Mouse (Mus musculus) forebrain, embryonic 13.5 days (tissue): ENCODE measurements around the gene Gm8159. TPM values are rescaled to one million over a fixed set of nuclear protein-coding genes. Genes with fewer than 3 reads are reported as not detected.
"Not testable (repeated sequence)": the region's sequence is repeated elsewhere in the genome, so short reads cannot be mapped to it uniquely, and the experiment has no call there.

Experiments
- ATAC-seq: fragments of 200-750 bp; cut with Nextera tagmentation; 2 replicates; pipeline ENCODE4 v1.8.0; 2017
- H3K27ac ChIP-seq: fragments of 300-500 bp; sonication (generic); 2 replicates; pipeline ENCODE4 v1.5.1; 2015; ENCODE audit warnings: inconsistent platforms, mild to moderate bottlenecking, moderate library complexity
- H3K27me3 ChIP-seq: fragments of 300-500 bp; sonication (generic); 2 replicates; pipeline ENCODE4 v1.6.1; 2015; ENCODE audit warnings: mild to moderate bottlenecking, inconsistent platforms
- H3K36me3 ChIP-seq: fragments of 300-500 bp; sonication (generic); 2 replicates; pipeline ENCODE4 v1.6.1; 2015; ENCODE audit warnings: mild to moderate bottlenecking, inconsistent platforms; ENCODE audit not compliant: poor library complexity, severe bottlenecking
- H3K4me1 ChIP-seq: fragments of 300-500 bp; sonication (generic); 2 replicates; pipeline ENCODE4 v1.6.1; 2015; ENCODE audit warnings: inconsistent platforms
- H3K4me2 ChIP-seq: fragments of 300-500 bp; sonication (generic); 2 replicates; pipeline ENCODE4 v1.6.1; 2015; ENCODE audit warnings: inconsistent platforms, mild to moderate bottlenecking, moderate library complexity
- H3K4me3 ChIP-seq: fragments of 300-500 bp; sonication (generic); 2 replicates; pipeline ENCODE4 v1.5.1; 2015; ENCODE audit warnings: mild to moderate bottlenecking, inconsistent platforms
- H3K9ac ChIP-seq: fragments of 300-500 bp; sonication (generic); 2 replicates; pipeline ENCODE4 v1.6.1; 2015; ENCODE audit warnings: mild to moderate bottlenecking, inconsistent platforms
- H3K9me3 ChIP-seq: fragments of 300-500 bp; sonication (generic); replicated peaks from 2 replicates; pipeline ENCODE4 v1.6.1; 2016; ENCODE audit warnings: inconsistent platforms
- WGBS: fragments of 180-500 bp; shearing (Covaris S2); methylation state at CpG from one replicate; pipeline ENCODE4 v1.1.7; 2015; 5-methylcytosine and 5-hydroxymethylcytosine counted together
- polyA plus RNA-seq: library from polyadenylated mRNA; unstranded; fragments of >200 nt; fragmentation: Nextera tagmentation; extraction: Ambion mirVana; gene quantifications from 2 replicates; pipeline ENCODE4 v1.2.1, GENCODE M21; 2015

The Gm8159 gene
- polyA plus RNA-seq, result not detected in 2 replicates

- WGBS, result no CpG with 5 or more reads among the region's 2 CpGs
Observed at GRCm38 (mm10) chr14:4632052-4632451, at the start of gene Gm8159. Gene Gm8159 (plus strand): TSS chr14:4632352.

GRCm38 (mm10) chr14:4649309-4649708, 17.2 kb downstream of the Gm8159 start:
- not testable (repeated sequence) for ATAC-seq, H3K27ac ChIP-seq, H3K36me3 ChIP-seq, H3K9me3 ChIP-seq, H3K4me1 ChIP-seq, H3K9ac ChIP-seq, H3K27me3 ChIP-seq
- 3% methylated on average over 17 of the region's 18 CpGs for WGBS
- peak overlapping the region; percentile 36 for H3K4me3 ChIP-seq
- H3K4me2 ChIP-seq, result peak overlapping the region; percentile 68

More at GRCm38 (mm10) chr14:4632052-4632451, at the start of gene Gm8159:
- not testable (repeated sequence) for H3K27ac ChIP-seq, H3K36me3 ChIP-seq, H3K27me3 ChIP-seq, ATAC-seq, H3K9me3 ChIP-seq, H3K4me2 ChIP-seq, H3K9ac ChIP-seq, H3K4me3 ChIP-seq, H3K4me1 ChIP-seq

GRCm38 (mm10) chr14:4650324-4650723, 18.2 kb downstream of the Gm8159 start:
- H3K27ac ChIP-seq, H3K9ac ChIP-seq, H3K27me3 ChIP-seq, H3K4me1 ChIP-seq, H3K4me3 ChIP-seq, H3K36me3 ChIP-seq, ATAC-seq, H3K9me3 ChIP-seq, H3K4me2 ChIP-seq: not testable (repeated sequence)
- 7% methylated on average over 5 of the region's 9 CpGs for WGBS

- no CpG with 5 or more reads among the region's 2 CpGs for WGBS
- not testable (repeated sequence) for H3K4me1 ChIP-seq, ATAC-seq, H3K27me3 ChIP-seq, H3K4me3 ChIP-seq, H3K4me2 ChIP-seq, H3K27ac ChIP-seq, H3K9ac ChIP-seq, H3K36me3 ChIP-seq, H3K9me3 ChIP-seq
Observed at GRCm38 (mm10) chr14:4663892-4664291, 31.7 kb downstream of the Gm8159 start, which contains the start of gene Gm3239. Gene Gm3239 (plus strand): TSS chr14:4664192.

Other genes starting within 250 kb of the Gm8159 start
- gene Gm3159, start 234.8 kb upstream of the Gm8159 start, polyA plus RNA-seq, result not detected in 2 replicates
- 1.9 and 2.3 TPM in 2 replicates for gene Gm3164, start 216.9 kb upstream of the Gm8159 start, polyA plus RNA-seq
- gene Gm3173, start 201.4 kb upstream of the Gm8159 start, polyA plus RNA-seq, result 1.7 TPM in 1 of 2 replicates, not detected in the other
- gene Gm3182, start 150.6 kb upstream of the Gm8159 start, polyA plus RNA-seq, result not detected in 2 replicates
- not detected in 2 replicates for gene Gm3047, start 76.9 kb upstream of the Gm8159 start, polyA plus RNA-seq
- gene Gm3239, start 31.8 kb downstream of the Gm8159 start, polyA plus RNA-seq, result 0.43 TPM in 1 of 2 replicates, not detected in the other
- not detected in 2 replicates for gene Gm7876, start 76.9 kb downstream of the Gm8159 start, polyA plus RNA-seq
- 1.5 and 1.7 TPM in 2 replicates for gene Gm3252, start 94.4 kb downstream of the Gm8159 start, polyA plus RNA-seq
- not detected in 2 replicates for gene Gm9602, start 144.0 kb downstream of the Gm8159 start, polyA plus RNA-seq
- gene Gm3269, start 205.8 kb downstream of the Gm8159 start, polyA plus RNA-seq, result not detected in 2 replicates
- 1.4 and 1.9 TPM in 2 replicates for gene Gm3264, start 223.2 kb downstream of the Gm8159 start, polyA plus RNA-seq